ENCODE assay signal across 8 mouse cellular contexts in the genomic region with DNA sequence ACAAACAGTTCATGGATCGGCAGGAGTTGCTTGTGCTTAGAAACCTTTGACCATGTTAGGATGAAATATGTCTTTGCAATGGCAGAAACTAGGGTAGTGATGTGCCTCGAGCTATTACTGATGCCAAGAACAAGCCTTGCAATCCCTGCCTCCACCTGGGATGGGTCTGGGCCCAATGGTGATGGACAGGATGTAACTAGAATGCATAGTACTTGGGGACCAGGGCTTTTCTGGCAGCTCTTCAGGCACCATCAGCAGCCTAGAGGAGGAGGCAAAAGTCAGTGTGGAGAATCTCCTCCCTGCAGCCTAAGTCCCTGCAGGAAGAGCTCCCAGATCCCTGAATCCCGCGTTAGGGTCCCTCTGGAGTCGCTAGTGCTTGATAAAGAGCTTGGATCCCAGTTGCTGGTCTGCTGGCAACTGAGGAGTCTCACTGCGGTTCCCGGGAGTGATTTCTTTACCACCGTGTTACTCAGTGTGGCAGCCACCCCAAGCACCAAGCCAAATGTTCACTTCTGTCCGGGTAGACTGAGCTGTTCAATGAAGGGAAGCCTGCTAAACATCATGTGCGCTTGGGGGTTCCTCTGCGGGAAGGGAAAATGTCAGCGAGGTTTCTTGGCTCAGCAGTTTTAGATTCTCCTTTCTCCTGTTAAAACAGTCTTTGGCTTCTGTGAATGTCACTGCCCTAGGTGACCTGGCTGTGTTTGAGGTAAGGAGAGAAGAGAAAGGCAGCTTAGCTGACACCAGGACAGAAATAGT. TPM values are rescaled to one million over a fixed set of nuclear protein-coding genes. Genes with fewer than 3 reads are reported as not detected.
DNase-seq lines count a peak whose midpoint lies in the region; ATAC-seq and TF ChIP-seq lines count a peak whose summit lies in the region.

No protein-coding gene starts in this region.

- no peak overlapping the region for H3K9ac ChIP-seq in heart, postnatal 0 days (replicated peaks; ENCODE audit: low read depth, low read length)
- no peak overlapping the region for H3K9ac ChIP-seq in liver, embryonic 12.5 days

- WGBS in heart, postnatal 0 days: 36% methylated on average over 12 of the region's 12 CpGs
- 33% methylated on average over 12 of the region's 12 CpGs for WGBS in liver, embryonic 12.5 days (ENCODE audit: insufficient replicate concordance)

- H3K27me3 ChIP-seq in megakaryocyte, embryonic 14.5 days (replicated peaks): peaks cover 61% of the 10 kb centered on the region
- peaks cover 33% of the 10 kb centered on the region for H3K27me3 ChIP-seq in heart, postnatal 0 days (ENCODE audit: control insufficient read depth, insufficient read depth, low read length)
- peaks cover 71% of the 10 kb centered on the region for H3K27me3 ChIP-seq in liver, embryonic 12.5 days (replicated peaks)

- peak overlapping the region; percentile 99 for H3K4me2 ChIP-seq in heart, postnatal 0 days (ENCODE audit: low read depth, low read length)
- H3K4me2 ChIP-seq in liver, embryonic 12.5 days: no peak overlapping the region

- peak overlapping the region; percentile 90 for H3K4me3 ChIP-seq in megakaryocyte, embryonic 14.5 days (replicated peaks)
- peak overlapping the region; percentile 66 for H3K4me3 ChIP-seq in heart, postnatal 0 days (ENCODE audit: low read depth, low read length)
- 0 out of 2 replicates have a peak overlapping the region, but pooled peaks have one; percentile 56 for H3K4me3 ChIP-seq in liver, embryonic 12.5 days

- no peak for TF ChIP-seq EP300 in heart, postnatal 0 days (IDR thresholded peaks at IDR 0.05; ENCODE audit: low read depth)

- no peak for TF ChIP-seq CTCF in heart, postnatal 0 days (IDR thresholded peaks at IDR 0.05; ENCODE audit: low read depth)

- no peaks in the 10 kb centered on the region for H3K9me3 ChIP-seq in megakaryocyte, embryonic 14.5 days
- H3K9me3 ChIP-seq in heart, postnatal 0 days (replicated peaks; ENCODE audit: control insufficient read depth, low read length): no peaks in the 10 kb centered on the region
- no peaks in the 10 kb centered on the region for H3K9me3 ChIP-seq in liver, embryonic 12.5 days (replicated peaks)

- no peaks in the 10 kb centered on the region for H3K36me3 ChIP-seq in megakaryocyte, embryonic 14.5 days (replicated peaks; ENCODE audit: low read length)
- H3K36me3 ChIP-seq in heart, postnatal 0 days (replicated peaks; ENCODE audit: control insufficient read depth, insufficient read depth, low read length): no peaks in the 10 kb centered on the region
- no peaks in the 10 kb centered on the region for H3K36me3 ChIP-seq in liver, embryonic 12.5 days

- ATAC-seq in megakaryocyte, adult 5-6 weeks (ENCODE audit: poor library complexity, severe bottlenecking): no peak
- ATAC-seq in heart, postnatal 0 days (ENCODE audit: insufficient read depth, low read depth): no peak
- no peak for ATAC-seq in liver, embryonic 12.5 days

- H3K4me1 ChIP-seq in megakaryocyte, embryonic 14.5 days: peaks cover 23% of the 10 kb centered on the region
- H3K4me1 ChIP-seq in heart, postnatal 0 days (ENCODE audit: control insufficient read depth, insufficient read depth): peaks cover 6% of the 10 kb centered on the region; the same call in 1 of the 2 replicates
- peaks cover 9% of the 10 kb centered on the region for H3K4me1 ChIP-seq in liver, embryonic 12.5 days

- DNase-seq in cerebellum, postnatal 10 days: peak; percentile 56
- no peak for DNase-seq in heart, postnatal 0 days (ENCODE audit: low spot score)
- DNase-seq in gastrocnemius, postnatal 4 days (ENCODE audit: low spot score in 2 of 2): no peak
- no peak for DNase-seq in spleen, adult 12 weeks (ENCODE audit: low spot score)
- DNase-seq in spleen, postnatal 36 days (ENCODE audit: low spot score in 2 of 2): no peak

- H3K27ac ChIP-seq in heart, postnatal 0 days (ENCODE audit: low read depth): no peak overlapping the region
- H3K27ac ChIP-seq in liver, embryonic 12.5 days: no peak overlapping the region

RNA-seq across cellular contexts. Expression of gene Tnfrsf11a, which starts 1.1 kb away (rescaled TPM):
- polyA plus RNA-seq in megakaryocyte, embryonic 14.5 days (2012; ENCODE audit: insufficient read depth, low replicate concordance): 0.21 TPM in 1 of 2 replicates, not detected in the other
- total RNA-seq in megakaryocyte, adult 5-6 weeks (2015): 4.5 and 4.9 TPM in 2 replicates
- 5.9 and 8.3 TPM in 2 replicates for total RNA-seq in megakaryocyte, adult 5-6 weeks (2017)
- 0.53 and 0.58 TPM in 2 replicates for total RNA-seq in heart, postnatal 0 days (2014; rRNA removed; ENCODE audit: low replicate concordance)
- 0.18 and 0.34 TPM in 2 replicates for polyA plus RNA-seq in heart, postnatal 0 days (2015; fragmentation: Nextera tagmentation; extraction: Ambion mirVana)
- polyA plus RNA-seq in liver, embryonic 12.5 days (2016; fragmentation: Nextera tagmentation; extraction: Ambion mirVana): 0.47 and 0.63 TPM in 2 replicates
- total RNA-seq in gastrocnemius, postnatal 4 days (2021): 1 to 10 TPM; 2.1 to 2.4 TPM

Comparison
In these comparisons a context has a peak if more than half of its experiments do, and no peak if none do; other contexts are left out.
1. DNase-seq: peak in cerebellum, postnatal 10 days (2 of 2); none in heart, postnatal 0 days (single experiment), gastrocnemius, postnatal 4 days (0 of 2), spleen, adult 12 weeks (single experiment) and spleen, postnatal 36 days (0 of 2).
2. Peak in every context shown above with its lines, with median percentiles within 50 percentile points of each other: H3K4me3 ChIP-seq.